Mouse (Mus musculus) hindbrain, postnatal 0 days (tissue): ENCODE measurements around the gene Cep290. TPM values are rescaled to one million over a fixed set of nuclear protein-coding genes. Genes with fewer than 3 reads are reported as not detected.

Experiments
- ATAC-seq: fragments of 200-750 bp; cut with Nextera tagmentation; 2 replicates; pipeline ENCODE4 v1.8.0; 2017; ENCODE audit warnings: mild to moderate bottlenecking, moderate TSS enrichment, moderate library complexity
- DNase-seq: peaks from one replicate; pipeline ENCODE4 v3.0.0-alpha.2; 2015; ENCODE audit warnings: low spot score
- H3K27ac ChIP-seq: fragments of 300-500 bp; sonication (generic); 2 replicates; pipeline ENCODE4 v1.5.1; 2014; ENCODE audit warnings: mild to moderate bottlenecking
- H3K27me3 ChIP-seq: fragments of 300-500 bp; sonication (generic); 2 replicates; pipeline ENCODE4 v1.6.1; 2014; ENCODE audit warnings: low read length, mixed read lengths; ENCODE audit not compliant: insufficient read depth
- H3K36me3 ChIP-seq: fragments of 300-500 bp; sonication (generic); 2 replicates; pipeline ENCODE4 v1.6.1; 2014; ENCODE audit warnings: low read length, mixed read lengths; ENCODE audit not compliant: insufficient read depth
- H3K4me1 ChIP-seq: fragments of 300-500 bp; sonication (generic); 2 replicates; pipeline ENCODE4 v1.6.1; 2014; ENCODE audit warnings: antibody characterized with exemption, low read length, mixed read lengths; ENCODE audit not compliant: insufficient read depth
- H3K4me2 ChIP-seq: fragments of 300-500 bp; sonication (generic); 2 replicates; pipeline ENCODE4 v1.6.1; 2014; ENCODE audit warnings: low read depth, mild to moderate bottlenecking, low read length, moderate library complexity, mixed read lengths
- H3K4me3 ChIP-seq: fragments of 300-500 bp; sonication (generic); 2 replicates; pipeline ENCODE4 v1.5.1; 2014; ENCODE audit warnings: low read length
- H3K9ac ChIP-seq: fragments of 300-500 bp; sonication (generic); replicated peaks from 2 replicates; pipeline ENCODE4 v1.6.1; 2014; ENCODE audit warnings: mild to moderate bottlenecking, low read length, moderate library complexity, mixed read lengths
- H3K9me3 ChIP-seq: fragments of 300-500 bp; sonication (generic); 2 replicates; pipeline ENCODE4 v1.6.1; 2016; ENCODE audit warnings: low read length, mixed read lengths
- CTCF ChIP-seq: IDR thresholded peaks from 2 replicates; pipeline ENCODE4 v1.5.1; 2016; ENCODE audit warnings: antibody characterized with exemption, control low read depth, low read depth
- WGBS: fragments of 180-500 bp; shearing (Covaris S2); extraction: QIAGEN DNeasy Blood & Tissue Kit; methylation state at CpG from one replicate; pipeline ENCODE4 v1.1.7; 2014; 5-methylcytosine and 5-hydroxymethylcytosine counted together
- polyA plus RNA-seq: library from polyadenylated mRNA; unstranded; fragments of >200 nt; fragmentation: Nextera tagmentation; extraction: Ambion mirVana; gene quantifications from 2 replicates; pipeline ENCODE4 v1.2.1, GENCODE M21; 2015
- total RNA-seq: library from RNA; depleted of rRNA; stranded (reverse); fragments of >200 nt; gene quantifications from 2 replicates; pipeline ENCODE4 v1.2.3, GENCODE M21; 2014

Gene Cep290
- total and polyA plus RNA-seq, 2 experiments from 2014 or later = 3.1 to 4.1 TPM

DNA sequence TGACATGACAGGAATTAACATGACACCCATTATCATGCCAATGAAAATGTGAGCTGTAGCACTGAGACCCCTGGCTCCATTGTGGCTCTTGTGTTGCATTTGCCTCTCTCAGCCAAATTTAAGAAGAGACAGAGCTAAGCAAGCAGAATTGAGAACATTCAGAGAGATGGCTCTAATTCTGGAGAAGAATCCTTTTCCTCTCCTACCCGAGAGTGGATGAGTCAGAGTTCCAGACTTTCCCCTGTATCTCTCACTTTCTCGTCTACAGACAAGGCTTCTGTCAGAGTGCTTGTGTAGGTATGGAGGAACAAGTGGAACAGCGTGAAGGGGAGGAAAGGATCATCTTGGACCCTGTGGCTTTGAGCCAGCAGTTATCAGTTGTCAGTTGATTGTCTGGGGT lies 76.8 kb downstream of the Cep290 start:
- Histone ChIP-seq H3K9ac (no peak overlapping the region), H3K4me1 (no peaks in the 10 kb centered on the region), H3K9me3 (no peaks in the 10 kb centered on the region), H3K27me3 (no peaks in the 10 kb centered on the region), H3K27ac (no peak overlapping the region), H3K4me2 (no peak overlapping the region), H3K36me3 (peaks cover 19% of the 10 kb centered on the region), H3K4me3 (no peak overlapping the region)
- DNase-seq (no peak), ATAC-seq (no peak)
- no peak for TF ChIP-seq CTCF
- 91% methylated on average over 3 of the region's 3 CpGs for WGBS

GRCm38 (mm10) chr10:100571707-100572106 lies 84.3 kb downstream of the Cep290 start:
- H3K4me3 ChIP-seq = no peak overlapping the region
- H3K4me2 ChIP-seq = no peak overlapping the region
- DNase-seq = no peak
- no peak for ATAC-seq
- no peak overlapping the region for H3K9ac ChIP-seq
- H3K27ac ChIP-seq = no peak overlapping the region
- 95% methylated on average over 3 of the region's 3 CpGs for WGBS
- no peak for TF ChIP-seq CTCF
- no peaks in the 10 kb centered on the region for H3K9me3 ChIP-seq
- H3K36me3 ChIP-seq = peaks cover 29% of the 10 kb centered on the region
- no peaks in the 10 kb centered on the region for H3K27me3 ChIP-seq
- H3K4me1 ChIP-seq = no peaks in the 10 kb centered on the region

DNA sequence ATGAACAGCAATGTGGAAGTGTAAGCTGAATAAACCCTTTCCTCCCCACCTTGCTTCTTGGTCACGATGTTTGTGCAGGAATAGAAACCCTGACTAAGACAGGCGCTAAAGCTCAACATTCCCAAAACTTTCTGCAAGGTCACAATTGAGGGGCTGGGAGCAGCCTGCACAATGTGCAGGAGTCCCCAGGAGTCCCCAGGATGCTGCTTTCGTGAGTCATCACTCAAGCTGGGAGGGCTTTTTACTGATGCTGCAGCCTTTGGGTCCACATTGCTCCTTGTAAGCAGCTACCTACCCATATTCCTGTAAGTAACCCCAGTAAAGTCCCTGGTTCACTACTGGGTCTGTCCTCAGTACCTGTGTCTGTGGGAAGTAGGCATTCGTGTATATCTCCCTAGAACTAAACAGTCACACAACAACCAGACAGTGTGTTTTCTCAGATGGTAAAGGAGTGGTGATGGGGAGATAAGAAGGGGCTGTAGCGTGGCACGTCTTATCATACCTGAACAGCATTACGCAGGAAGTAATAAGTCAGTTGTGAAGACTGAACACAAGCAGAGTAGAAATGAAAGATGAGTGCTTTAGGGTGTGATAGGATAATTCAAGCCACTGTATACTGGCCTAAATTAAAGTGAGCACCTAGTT lies 87.3 kb downstream of the Cep290 start:
- H3K4me1 ChIP-seq = no peaks in the 10 kb centered on the region
- peaks cover 27% of the 10 kb centered on the region; the same call in 1 of the 2 replicates for H3K36me3 ChIP-seq
- no peak overlapping the region for H3K4me2 ChIP-seq
- H3K9me3 ChIP-seq = no peaks in the 10 kb centered on the region
- TF ChIP-seq CTCF = no peak
- no peak overlapping the region for H3K9ac ChIP-seq
- DNase-seq (no peak), ATAC-seq (no peak)
- H3K27me3 ChIP-seq = no peaks in the 10 kb centered on the region
- 92% methylated on average over 7 of the region's 7 CpGs for WGBS
- H3K4me3 ChIP-seq = no peak overlapping the region
- no peak overlapping the region for H3K27ac ChIP-seq

- no peak overlapping the region for H3K9ac ChIP-seq
- no peak for ATAC-seq
- no peaks in the 10 kb centered on the region for H3K27me3 ChIP-seq
- H3K27ac ChIP-seq = no peak overlapping the region
- H3K4me3 ChIP-seq = no peak overlapping the region
- no peak for TF ChIP-seq CTCF
- 90% methylated on average over 7 of the region's 7 CpGs for WGBS
- no peaks in the 10 kb centered on the region for H3K9me3 ChIP-seq
- no peak for DNase-seq
- no peaks in the 10 kb centered on the region for H3K4me1 ChIP-seq
- H3K36me3 ChIP-seq = peaks cover 27% of the 10 kb centered on the region; the same call in 1 of the 2 replicates
- no peak overlapping the region for H3K4me2 ChIP-seq
Measured at GRCm38 (mm10) chr10:100575294-100575693, 87.9 kb downstream of the Cep290 start.

DNA sequence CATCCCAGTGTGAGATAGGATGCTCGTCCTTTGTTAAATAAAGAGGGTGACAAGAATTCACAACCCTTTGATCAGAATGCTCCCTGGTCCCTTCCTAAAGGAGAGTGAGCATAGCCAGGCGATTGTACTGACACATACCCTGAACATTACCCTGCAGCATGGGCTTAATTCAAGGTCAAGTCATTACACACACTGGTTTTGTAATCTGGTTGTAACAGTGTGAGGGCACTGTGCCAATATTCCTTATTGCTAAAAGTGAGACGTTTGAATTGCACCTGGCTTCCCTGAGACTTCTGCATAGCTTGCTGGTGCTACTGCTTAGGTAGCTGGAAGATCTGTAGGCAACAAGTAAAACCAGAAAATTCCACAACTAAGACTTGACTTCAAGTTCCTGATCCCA lies 96.8 kb downstream of the Cep290 start:
- H3K36me3 ChIP-seq = peaks cover 4% of the 10 kb centered on the region; the same call in 1 of the 2 replicates
- no peak for TF ChIP-seq CTCF
- no peak overlapping the region for H3K4me2 ChIP-seq
- H3K4me3 ChIP-seq = no peak overlapping the region
- no peaks in the 10 kb centered on the region for H3K27me3 ChIP-seq
- ATAC-seq (no peak), DNase-seq (no peak)
- H3K4me1 ChIP-seq = 0 out of 2 replicates have a peak, but pooled peaks cover 6% of the 10 kb centered on the region
- no peak overlapping the region for H3K9ac ChIP-seq
- 83% methylated on average over 3 of the region's 3 CpGs for WGBS
- no peaks in the 10 kb centered on the region for H3K9me3 ChIP-seq
- no peak overlapping the region for H3K27ac ChIP-seq

- Histone ChIP-seq H3K4me3 (peak overlapping the region; percentile 66), H3K36me3 (peaks cover 4% of the 10 kb centered on the region; the same call in 1 of the 2 replicates), H3K4me1 (0 out of 2 replicates have a peak, but pooled peaks cover 6% of the 10 kb centered on the region), H3K27me3 (no peaks in the 10 kb centered on the region), H3K4me2 (peak overlapping the region; percentile 79), H3K9me3 (no peaks in the 10 kb centered on the region), H3K27ac (peak overlapping the region; percentile 75), H3K9ac (peak overlapping the region; percentile 83)
- no peak; the same call in 1 of the 2 replicates for ATAC-seq
- 28% methylated on average over 7 of the region's 7 CpGs for WGBS
- TF ChIP-seq CTCF = no peak
- no peak for DNase-seq
Measured at GRCm38 (mm10) chr10:100588524-100588923, 101.2 kb downstream of the Cep290 start.

DNA sequence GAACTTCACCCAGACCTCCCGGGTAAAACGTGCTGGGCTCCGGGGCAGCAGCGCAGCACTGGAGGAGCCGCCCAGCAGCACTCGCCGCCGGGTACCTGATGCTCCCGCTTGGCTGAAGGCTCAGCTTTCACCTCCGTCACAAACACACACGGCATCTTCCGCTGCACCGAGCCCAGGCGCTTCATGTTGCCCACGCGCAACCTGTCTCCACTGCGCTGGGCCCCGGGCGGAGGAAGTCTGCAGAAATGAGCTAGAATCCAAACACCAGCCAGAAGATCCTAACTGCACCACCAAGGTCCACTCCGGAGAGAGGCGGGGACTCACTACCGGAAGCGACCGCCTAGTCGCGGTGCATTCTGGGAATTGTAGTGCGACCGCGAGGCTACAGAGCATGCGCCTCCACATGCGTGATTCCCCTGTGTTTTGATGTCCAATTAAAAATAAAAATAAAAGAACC lies 101.6 kb downstream of the Cep290 start:
- under 1% methylated on average over 31 of the region's 31 CpGs for WGBS
- TF ChIP-seq CTCF = no peak
- DNase-seq (peak; percentile 97), ATAC-seq (peak; percentile 99)
- peak overlapping the region; percentile 83 for H3K9ac ChIP-seq
- peak overlapping the region; percentile 66 for H3K4me3 ChIP-seq
- peak overlapping the region; percentile 75 for H3K27ac ChIP-seq
- H3K4me2 ChIP-seq = peak overlapping the region; percentile 79
- no peaks in the 10 kb centered on the region for H3K27me3 ChIP-seq
- H3K36me3 ChIP-seq = peaks cover 4% of the 10 kb centered on the region; the same call in 1 of the 2 replicates
- H3K9me3 ChIP-seq = no peaks in the 10 kb centered on the region
- H3K4me1 ChIP-seq = 0 out of 2 replicates have a peak, but pooled peaks cover 6% of the 10 kb centered on the region
